Mouse (Mus musculus): ENCODE results near the gene Dyrk1a. TPM values are rescaled to one million over a fixed set of nuclear protein-coding genes. Genes with fewer than 3 reads are reported as not detected.

Gene Dyrk1a
- total and polyA plus RNA-seq, 3 experiments, result 32.4 to 53.7 (median 40.4) TPM

GRCm38 (mm10) chr16:94545781-94546562 lies 23.8 kb upstream of the Dyrk1a start:
- Histone ChIP-seq H3K36me3 (replicated peaks in 1 of 2; ENCODE audit: control insufficient read depth in 1 of 2, insufficient read depth in 1 of 2, low read length in 1 of 2) (no peaks in the 10 kb centered on the region), H3K27me3 (replicated peaks) (no peaks in the 10 kb centered on the region), H3K79me2 (replicated peaks; ENCODE audit: control insufficient read depth, extremely low read depth, insufficient read depth, poor library complexity, severe bottlenecking) (no peaks in the 10 kb centered on the region), H3K4me1 (ENCODE audit: control insufficient read depth in 1 of 2, insufficient read depth in 2 of 2) (peaks cover 4 to 12% of the 10 kb centered on the region in 2 experiments; a peak in 2 of 4 replicates), H3K9ac (ENCODE audit: insufficient read depth, low read depth) (no peak overlapping the region), H3K4me2 (ENCODE audit: insufficient read depth, low read depth, poor library complexity, severe bottlenecking) (no peak overlapping the region), H3K4me3 (replicated peaks in 1 of 3; ENCODE audit: low read depth in 2 of 3, low read length in 2 of 3, poor library complexity in 1 of 3) (no peak overlapping the region), H3K9me3 (replicated peaks; ENCODE audit: low read length) (no peaks in the 10 kb centered on the region), H3K27ac (ENCODE audit: insufficient read depth, low read depth) (no peak overlapping the region)
- no peak for DNase-seq (ENCODE audit: extremely low read depth)
- dilution Hi-C loops (cut with MboI; ENCODE audit: extremely low pct_ligation_motif_present, extremely low pct_unique_long_range_greater_than_20kb, low sequenced_read_pairs), result no loop called here
- TF ChIP-seq MAFK (IDR thresholded peaks at IDR 0.05; ENCODE audit: insufficient replicate concordance, low read length) (no peak), BHLHE40 (IDR thresholded peaks at IDR 0.05; ENCODE audit: low read depth, low read length) (peak; percentile 74)
- in situ Hi-C loops (cut with MboI; ENCODE audit: low pct_ligation_motif_present, low pct_unique_long_range_greater_than_20kb, low sequenced_read_pairs), result no loop called here

- Histone ChIP-seq H3K27ac (ENCODE audit: insufficient read depth, low read depth) (no peak overlapping the region), H3K36me3 (replicated peaks in 1 of 2; ENCODE audit: control insufficient read depth in 1 of 2, insufficient read depth in 1 of 2, low read length in 1 of 2) (no peaks in the 10 kb centered on the region), H3K27me3 (replicated peaks) (no peaks in the 10 kb centered on the region), H3K4me3 (replicated peaks in 1 of 3; ENCODE audit: low read depth in 2 of 3, low read length in 2 of 3, poor library complexity in 1 of 3) (no peak overlapping the region), H3K9ac (ENCODE audit: insufficient read depth, low read depth) (no peak overlapping the region), H3K9me3 (replicated peaks; ENCODE audit: low read length) (peaks cover 13% of the 10 kb centered on the region), H3K4me1 (ENCODE audit: control insufficient read depth in 1 of 2, insufficient read depth in 2 of 2) (peaks cover 0 to 12% of the 10 kb centered on the region in 2 experiments; a peak in 2 of 4 replicates), H3K4me2 (ENCODE audit: insufficient read depth, low read depth, poor library complexity, severe bottlenecking) (no peak overlapping the region), H3K79me2 (replicated peaks; ENCODE audit: control insufficient read depth, extremely low read depth, insufficient read depth, poor library complexity, severe bottlenecking) (no peaks in the 10 kb centered on the region)
- TF ChIP-seq MYC (IDR thresholded peaks at IDR 0.05; ENCODE audit: low read depth, low read length) (no peak), RAD21 (IDR thresholded peaks at IDR 0.05; ENCODE audit: low read depth, low read length) (no peak), E2F4 (IDR thresholded peaks at IDR 0.05; ENCODE audit: insufficient replicate concordance, low read depth, low read length) (no peak), NRF1 (IDR thresholded peaks at IDR 0.05; ENCODE audit: low read depth, low read length) (no peak), MXI1 (IDR thresholded peaks at IDR 0.05; ENCODE audit: low read depth, low read length) (no peak)
- DNase-seq (ENCODE audit: extremely low read depth), result no peak
- dilution Hi-C loops (cut with MboI; ENCODE audit: extremely low pct_ligation_motif_present, extremely low pct_unique_long_range_greater_than_20kb, low sequenced_read_pairs) (no loop called here), in situ Hi-C loops (cut with MboI; ENCODE audit: low pct_ligation_motif_present, low pct_unique_long_range_greater_than_20kb, low sequenced_read_pairs) (no loop called here)
Observed at GRCm38 (mm10) chr16:94549813-94550212, 20.0 kb upstream of the Dyrk1a start.

- H3K9ac ChIP-seq (ENCODE audit: insufficient read depth, low read depth), result no peak overlapping the region
- dilution Hi-C loops (cut with MboI; ENCODE audit: extremely low pct_ligation_motif_present, extremely low pct_unique_long_range_greater_than_20kb, low sequenced_read_pairs), result no loop called here
Observed at GRCm38 (mm10) chr16:94551934-94552333, 17.9 kb upstream of the Dyrk1a start.

More at GRCm38 (mm10) chr16:94551934-94552333, 17.9 kb upstream of the Dyrk1a start:
- Histone ChIP-seq H3K27ac (ENCODE audit: insufficient read depth, low read depth) (no peak overlapping the region), H3K79me2 (replicated peaks; ENCODE audit: control insufficient read depth, extremely low read depth, insufficient read depth, poor library complexity, severe bottlenecking) (no peaks in the 10 kb centered on the region), H3K4me1 (ENCODE audit: control insufficient read depth in 1 of 2, insufficient read depth in 2 of 2) (peaks cover 0 to 6% of the 10 kb centered on the region in 2 experiments; a peak in 2 of 4 replicates), H3K9me3 (replicated peaks; ENCODE audit: low read length) (peaks cover 13% of the 10 kb centered on the region), H3K4me2 (ENCODE audit: insufficient read depth, low read depth, poor library complexity, severe bottlenecking) (no peak overlapping the region), H3K27me3 (replicated peaks) (no peaks in the 10 kb centered on the region), H3K36me3 (replicated peaks in 1 of 2; ENCODE audit: control insufficient read depth in 1 of 2, insufficient read depth in 1 of 2, low read length in 1 of 2) (no peaks in the 10 kb centered on the region), H3K4me3 (replicated peaks in 1 of 3; ENCODE audit: low read depth in 2 of 3, low read length in 2 of 3, poor library complexity in 1 of 3) (no peak overlapping the region)
- TF ChIP-seq CHD2 (IDR thresholded peaks at IDR 0.05; ENCODE audit: low read length) (0 out of 2 replicates have a peak, but pooled peaks have one; percentile 47), MXI1 (IDR thresholded peaks at IDR 0.05; ENCODE audit: low read depth, low read length) (no peak)
- no peak for DNase-seq (ENCODE audit: extremely low read depth)
- in situ Hi-C loops (cut with MboI; ENCODE audit: low pct_ligation_motif_present, low pct_unique_long_range_greater_than_20kb, low sequenced_read_pairs), result no loop called here
